Mouse (Mus musculus) ES-E14 (cell line): ENCODE measurements around the gene Ccdc42.

Experiments used
- CHD2 ChIP-seq: IDR thresholded peaks from 2 replicates; pipeline ENCODE4 v1.6.1; 2014; ENCODE audit warnings: mild to moderate bottlenecking, low read depth, low read length, inconsistent platforms
- MAFK ChIP-seq: IDR thresholded peaks from 2 replicates; pipeline ENCODE4 v1.6.1; 2014; ENCODE audit warnings: mild to moderate bottlenecking, low read depth, low read length, inconsistent platforms; ENCODE audit not compliant: insufficient read depth
- ZC3H11A ChIP-seq: IDR thresholded peaks from 2 replicates; pipeline ENCODE4 v1.6.1; 2012; ENCODE audit warnings: low read depth, mild to moderate bottlenecking, inconsistent platforms, low read length, borderline replicate concordance

GRCm38 (mm10) chr11:68564356-68565031, 22.3 kb upstream of the Ccdc42 start:
- no peak for TF ChIP-seq ZC3H11A
- no peak for TF ChIP-seq MAFK
- TF ChIP-seq CHD2 = no peak
